Mouse (Mus musculus): ENCODE data around the gene Adgrg3. TPM values are rescaled to one million over a fixed set of nuclear protein-coding genes. Genes with fewer than 3 reads are reported as not detected.

Adgrg3 gene
- total and polyA plus RNA-seq, 3 experiments = 0.08 TPM; not detected in 2

GRCm38 (mm10) chr8:94994510-94994909, 23.0 kb upstream of the Adgrg3 start:
- no peak for DNase-seq (ENCODE audit: low read depth, low spot score)
- H3K79me2 ChIP-seq (ENCODE audit: control insufficient read depth, insufficient read depth, low read length, poor library complexity) = no peaks in the 10 kb centered on the region
- TF ChIP-seq SMC3 (IDR thresholded peaks at IDR 0.05; ENCODE audit: low read depth, low read length) = no peak
- no peaks in the 10 kb centered on the region for H3K27me3 ChIP-seq (ENCODE audit: control insufficient read depth in 1 of 2, insufficient read depth in 2 of 2, low read length in 2 of 2)
- no peaks in the 10 kb centered on the region; a peak in 1 of 4 replicates for H3K36me3 ChIP-seq (ENCODE audit: control insufficient read depth in 1 of 2, insufficient read depth in 2 of 2, low read length in 2 of 2)
- H3K27ac ChIP-seq (ENCODE audit: control insufficient read depth, low read depth, low read length) = no peak overlapping the region
- H3K4me1 ChIP-seq (ENCODE audit: control insufficient read depth in 1 of 2, insufficient read depth in 2 of 2, low read length in 2 of 2) = peaks cover 2 to 13% of the 10 kb centered on the region in 2 experiments; a peak in 1 of 4 replicates
- no peak overlapping the region for H3K9ac ChIP-seq (ENCODE audit: control insufficient read depth, low read depth, low read length, poor library complexity, severe bottlenecking)
- no peaks in the 10 kb centered on the region for H3K9me3 ChIP-seq (replicated peaks; ENCODE audit: insufficient read depth, low read length)
- no peak overlapping the region for H3K4me3 ChIP-seq (ENCODE audit: control insufficient read depth in 1 of 2, insufficient read depth in 1 of 2, low read depth in 2 of 2, low read length in 2 of 2)

DNA sequence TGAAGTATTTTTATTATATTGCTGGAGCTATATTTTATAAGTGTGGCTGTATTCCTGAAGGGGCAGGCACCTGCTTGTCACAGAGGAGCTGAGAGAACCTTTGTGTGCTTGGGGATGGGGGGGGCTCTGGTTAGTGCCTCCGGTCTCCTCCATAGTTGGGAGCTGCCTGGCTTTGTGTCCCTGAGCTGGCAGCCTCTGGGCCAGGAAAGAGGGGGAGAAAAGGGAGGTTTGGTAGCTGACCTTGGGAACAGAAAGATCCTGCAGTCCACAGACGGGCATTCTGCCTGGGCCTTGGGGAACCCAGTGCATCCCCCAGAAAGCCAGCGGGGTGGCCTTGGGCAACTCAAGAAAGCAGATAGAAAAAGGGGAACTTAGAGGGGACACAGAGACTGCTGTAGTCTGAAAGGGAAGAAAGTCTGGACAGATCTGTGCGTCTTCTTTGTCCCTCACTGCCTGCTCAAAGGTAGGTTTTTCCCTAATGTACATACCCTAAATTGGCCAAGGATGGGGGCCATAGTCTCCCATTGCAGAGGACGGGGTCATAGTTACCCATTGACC, 22.1 kb upstream of the Adgrg3 start:
- DNase-seq (ENCODE audit: low read depth, low spot score) = peak; percentile 55
- H3K9ac ChIP-seq (ENCODE audit: control insufficient read depth, low read depth, low read length, poor library complexity, severe bottlenecking) = no peak overlapping the region
- H3K4me3 ChIP-seq (ENCODE audit: control insufficient read depth in 1 of 2, insufficient read depth in 1 of 2, low read depth in 2 of 2, low read length in 2 of 2) = no peak overlapping the region
- no peaks in the 10 kb centered on the region for H3K27me3 ChIP-seq (ENCODE audit: control insufficient read depth in 1 of 2, insufficient read depth in 2 of 2, low read length in 2 of 2)
- no peaks in the 10 kb centered on the region for H3K9me3 ChIP-seq (replicated peaks; ENCODE audit: insufficient read depth, low read length)
- TF ChIP-seq TBP (IDR thresholded peaks at IDR 0.05; ENCODE audit: low read depth, low read length) (0 out of 2 replicates have a peak, but pooled peaks have one; percentile 21), SIN3A (IDR thresholded peaks at IDR 0.05; ENCODE audit: low read length) (no peak)
- H3K36me3 ChIP-seq (ENCODE audit: control insufficient read depth in 1 of 2, insufficient read depth in 2 of 2, low read length in 2 of 2) = peaks cover 0 to 2% of the 10 kb centered on the region in 2 experiments; a peak in 2 of 4 replicates
- H3K27ac ChIP-seq (ENCODE audit: control insufficient read depth, low read depth, low read length) = no peak overlapping the region
- H3K79me2 ChIP-seq (ENCODE audit: control insufficient read depth, insufficient read depth, low read length, poor library complexity) = no peaks in the 10 kb centered on the region
- peaks cover 2 to 13% of the 10 kb centered on the region in 2 experiments; a peak in 1 of 4 replicates for H3K4me1 ChIP-seq (ENCODE audit: control insufficient read depth in 1 of 2, insufficient read depth in 2 of 2, low read length in 2 of 2)

DNA sequence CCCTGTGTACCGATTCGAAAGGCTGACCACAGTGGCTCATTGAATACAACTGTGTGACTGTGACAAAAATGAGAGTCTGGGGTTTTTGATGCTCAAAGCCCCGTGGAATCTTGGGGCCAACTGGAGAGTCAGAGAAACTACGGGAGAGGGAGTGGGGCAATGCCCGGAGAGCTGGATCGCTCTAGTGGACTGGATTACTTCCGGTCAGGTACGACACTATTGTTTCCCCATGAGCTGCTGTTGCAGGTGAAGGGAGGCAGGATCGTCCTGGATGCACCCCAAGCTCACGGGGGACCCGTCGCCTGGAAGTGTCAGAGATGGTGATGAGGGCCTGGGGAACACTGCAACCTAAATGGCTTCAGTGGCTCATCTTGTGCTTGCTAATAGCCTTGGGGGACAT, 21.5 kb upstream of the Adgrg3 start:
- peaks cover 0 to 2% of the 10 kb centered on the region in 2 experiments; a peak in 2 of 4 replicates for H3K36me3 ChIP-seq (ENCODE audit: control insufficient read depth in 1 of 2, insufficient read depth in 2 of 2, low read length in 2 of 2)
- H3K9ac ChIP-seq (ENCODE audit: control insufficient read depth, low read depth, low read length, poor library complexity, severe bottlenecking) = no peak overlapping the region
- TF ChIP-seq UBTF (IDR thresholded peaks at IDR 0.05; ENCODE audit: borderline replicate concordance, insufficient read depth, low read depth, low read length) (no peak), TBP (IDR thresholded peaks at IDR 0.05; ENCODE audit: low read depth, low read length) (no peak), MXI1 (IDR thresholded peaks at IDR 0.05; ENCODE audit: low read depth, low read length) (no peak), CTCF (IDR thresholded peaks at IDR 0.05 in 2 of 3, conservative IDR thresholded peaks at IDR 0.05 in 1 of 3; ENCODE audit: control insufficient read depth in 1 of 3, insufficient read depth in 1 of 3, low read depth in 2 of 3, low read length in 3 of 3, poor library complexity in 1 of 3, severe bottlenecking in 1 of 3) (no peak), MEF2A (IDR thresholded peaks at IDR 0.05; ENCODE audit: extremely low read depth, insufficient replicate concordance, low read depth, low read length, poor library complexity, severe bottlenecking) (no peak), NRF1 (IDR thresholded peaks at IDR 0.05; ENCODE audit: insufficient read depth, low read depth, low read length, poor library complexity, severe bottlenecking) (no peak), USF2 (IDR thresholded peaks at IDR 0.05; ENCODE audit: borderline replicate concordance in 1 of 2, insufficient read depth in 1 of 2, low read depth in 1 of 2, low read length in 2 of 2) (no peak), CHD1 (IDR thresholded peaks at IDR 0.05; ENCODE audit: low read depth, low read length) (no peak), RAD21 (IDR thresholded peaks at IDR 0.05; ENCODE audit: low read depth, low read length) (no peak), CHD2 (IDR thresholded peaks at IDR 0.05; ENCODE audit: low read length) (no peak), USF1 (IDR thresholded peaks at IDR 0.05; ENCODE audit: low read depth, low read length) (no peak), JUND (IDR thresholded peaks at IDR 0.05; ENCODE audit: low read depth, low read length) (no peak), ZC3H11A (IDR thresholded peaks at IDR 0.05; ENCODE audit: low read depth, low read length) (no peak), ZMIZ1 (IDR thresholded peaks at IDR 0.05; ENCODE audit: low read depth, low read length) (no peak)
- no peaks in the 10 kb centered on the region for H3K9me3 ChIP-seq (replicated peaks; ENCODE audit: insufficient read depth, low read length)
- no peak overlapping the region for H3K27ac ChIP-seq (ENCODE audit: control insufficient read depth, low read depth, low read length)
- no peak for DNase-seq (ENCODE audit: low read depth, low spot score)
- no peaks in the 10 kb centered on the region for H3K79me2 ChIP-seq (ENCODE audit: control insufficient read depth, insufficient read depth, low read length, poor library complexity)
- H3K4me1 ChIP-seq (ENCODE audit: control insufficient read depth in 1 of 2, insufficient read depth in 2 of 2, low read length in 2 of 2) = peaks cover 4 to 16% of the 10 kb centered on the region in 2 experiments; a peak in 3 of 4 replicates
- no peak overlapping the region for H3K4me3 ChIP-seq (ENCODE audit: control insufficient read depth in 1 of 2, insufficient read depth in 1 of 2, low read depth in 2 of 2, low read length in 2 of 2)
- no peaks in the 10 kb centered on the region for H3K27me3 ChIP-seq (ENCODE audit: control insufficient read depth in 1 of 2, insufficient read depth in 2 of 2, low read length in 2 of 2)
